11 mouse cellular contexts compared by ENCODE assay signal in the genomic region with DNA sequence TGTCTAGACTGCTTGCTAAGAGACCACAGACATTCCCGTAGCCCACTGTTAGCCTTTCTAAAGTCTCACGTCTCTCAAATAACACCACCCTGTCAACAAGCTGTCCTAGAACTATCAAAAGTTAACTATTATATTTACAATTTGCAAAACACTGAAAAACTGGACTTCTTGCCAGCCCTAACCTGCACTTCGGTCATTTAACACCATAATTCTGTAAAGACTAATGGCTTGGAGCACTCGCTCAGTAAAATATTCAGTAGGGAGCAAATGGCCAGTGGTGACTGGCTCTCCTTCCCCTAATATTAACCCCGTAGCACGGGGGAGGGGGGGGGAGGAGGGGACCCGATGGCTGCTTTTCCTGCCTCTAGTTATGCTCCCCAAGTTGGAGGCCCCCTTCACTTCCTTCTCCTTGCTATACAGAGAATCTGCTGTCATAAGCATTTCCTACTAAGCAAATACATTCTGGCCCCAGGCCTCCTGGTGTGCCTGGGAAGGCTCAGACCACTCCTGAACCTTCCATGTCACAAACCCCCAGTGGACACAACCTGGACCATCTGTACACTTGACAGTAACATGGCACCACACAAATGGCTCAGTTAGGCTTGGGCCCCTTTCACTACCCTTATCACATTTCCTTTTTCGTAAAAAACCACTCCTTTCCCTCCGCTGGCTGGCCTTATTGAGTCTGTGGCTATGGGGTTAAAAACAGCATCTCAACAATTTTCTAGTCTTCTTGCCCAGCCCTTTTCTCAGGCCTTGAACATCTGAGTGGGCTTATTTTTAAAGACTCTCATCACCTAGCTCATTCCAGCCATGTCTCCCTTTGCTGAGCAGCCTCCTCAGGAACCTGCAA. TPM values are rescaled to one million over a fixed set of nuclear protein-coding genes. Genes with fewer than 3 reads are reported as not detected.
A peak's percentile ranks its signal among the peaks of the same experiment; 100 is the strongest.
DNase-seq lines count a peak whose midpoint lies in the region; ATAC-seq and TF ChIP-seq lines count a peak whose summit lies in the region.
"Had no signal": no experiment of that assay in that cellular context is flagged by ENCODE, and none has a peak within 500 bp of the region (broad histone marks: within the 10 kb centered on the region; RNA-seq: fewer than 3 reads in every experiment).

No protein-coding gene starts in this region.

- no peak overlapping the region; the same call in 1 of the 2 replicates for H3K4me3 ChIP-seq in hindbrain, embryonic 12.5 days
- H3K4me3 ChIP-seq in hindbrain, embryonic 11.5 days (ENCODE audit: low read depth, low read length), result no peak overlapping the region
- H3K4me3 ChIP-seq in MEL (ENCODE audit: control insufficient read depth in 1 of 2, insufficient read depth in 1 of 2, low read depth in 2 of 2, low read length in 2 of 2), result peak overlapping the region in 1 of 2 experiments; percentile 16; a peak in 3 of 4 replicates
- H3K4me3 ChIP-seq in hindbrain, embryonic 14.5 days (replicated peaks; ENCODE audit: low read length), result no peak overlapping the region
- H3K4me3 ChIP-seq in macrophage (ENCODE audit: inconsistent target), result no peak overlapping the region

- peaks cover 24% of the 10 kb centered on the region for H3K36me3 ChIP-seq in hindbrain, embryonic 12.5 days
- no peaks in the 10 kb centered on the region for H3K36me3 ChIP-seq in hindbrain, embryonic 11.5 days (ENCODE audit: control insufficient read depth, insufficient read depth, low read length)
- H3K36me3 ChIP-seq in MEL (ENCODE audit: control insufficient read depth in 1 of 2, insufficient read depth in 2 of 2, low read length in 2 of 2) (peaks cover 7 to 61% of the 10 kb centered on the region in 2 experiments; a peak in 3 of 4 replicates), macrophage (ENCODE audit: inconsistent target) (peaks cover 25% of the 10 kb centered on the region)
- 0 out of 2 replicates have a peak, but pooled peaks cover 9% of the 10 kb centered on the region for H3K36me3 ChIP-seq in hindbrain, embryonic 14.5 days (replicated peaks; ENCODE audit: control insufficient read depth, insufficient read depth)

- 0 out of 2 replicates have a peak overlapping the region, but pooled peaks have one; percentile 4 for H3K27ac ChIP-seq in hindbrain, embryonic 12.5 days
- H3K27ac ChIP-seq in hindbrain, embryonic 11.5 days (ENCODE audit: low read depth, low read length), result no peak overlapping the region
- H3K27ac ChIP-seq in MEL (ENCODE audit: control insufficient read depth, low read depth, low read length) (peak overlapping the region; percentile 89), macrophage (peak overlapping the region; percentile 92)
- H3K27ac ChIP-seq in hindbrain, embryonic 14.5 days, result no peak overlapping the region

- no peaks in the 10 kb centered on the region for H3K27me3 ChIP-seq in hindbrain, embryonic 12.5 days
- H3K27me3 ChIP-seq in hindbrain, embryonic 11.5 days (ENCODE audit: control insufficient read depth, insufficient read depth, low read length), result no peaks in the 10 kb centered on the region
- no peaks in the 10 kb centered on the region for H3K27me3 ChIP-seq in MEL (ENCODE audit: control insufficient read depth in 1 of 2, insufficient read depth in 2 of 2, low read length in 2 of 2)
- no peaks in the 10 kb centered on the region for H3K27me3 ChIP-seq in hindbrain, embryonic 14.5 days (ENCODE audit: control insufficient read depth, insufficient read depth, low read length)
- H3K27me3 ChIP-seq: Patski had no signal

- no peak overlapping the region; the same call in 1 of the 2 replicates for H3K4me2 ChIP-seq in hindbrain, embryonic 12.5 days (replicated peaks)
- no peak overlapping the region for H3K4me2 ChIP-seq in hindbrain, embryonic 11.5 days (replicated peaks; ENCODE audit: low read depth, low read length)
- peak overlapping the region; percentile 30 for H3K4me2 ChIP-seq in hindbrain, embryonic 14.5 days (replicated peaks)

- H3K4me1 ChIP-seq in hindbrain, embryonic 12.5 days, result peaks cover 80% of the 10 kb centered on the region
- H3K4me1 ChIP-seq in hindbrain, embryonic 11.5 days (replicated peaks; ENCODE audit: control insufficient read depth, insufficient read depth, low read length), result peaks cover 20% of the 10 kb centered on the region
- H3K4me1 ChIP-seq in MEL (ENCODE audit: control insufficient read depth in 1 of 2, insufficient read depth in 2 of 2, low read length in 2 of 2), result peaks cover 16 to 58% of the 10 kb centered on the region in 2 experiments
- peaks cover 75% of the 10 kb centered on the region for H3K4me1 ChIP-seq in hindbrain, embryonic 14.5 days (replicated peaks; ENCODE audit: control insufficient read depth, insufficient read depth, low read length)

- TF ChIP-seq EP300 in MEL (IDR thresholded peaks at IDR 0.05; ENCODE audit: low read depth in 1 of 2, low read length in 2 of 2), result peak; percentile 43 to 44; a peak in 1 of 4 replicates

- 65% methylated on average over 9 of the region's 9 CpGs for WGBS in hindbrain, embryonic 12.5 days
- 72% methylated on average over 9 of the region's 9 CpGs for WGBS in hindbrain, embryonic 11.5 days
- WGBS in hindbrain, embryonic 14.5 days, result 74% methylated on average over 9 of the region's 9 CpGs
- WGBS in macrophage (ENCODE audit: missing documents), result 36% methylated on average over 9 of the region's 9 CpGs

- H3K9me3 ChIP-seq in hindbrain, embryonic 12.5 days (replicated peaks), result no peaks in the 10 kb centered on the region
- H3K9me3 ChIP-seq in hindbrain, embryonic 11.5 days (ENCODE audit: control insufficient read depth, low read length), result no peaks in the 10 kb centered on the region
- H3K9me3 ChIP-seq in MEL (replicated peaks; ENCODE audit: insufficient read depth, low read length), result no peaks in the 10 kb centered on the region
- no peaks in the 10 kb centered on the region for H3K9me3 ChIP-seq in hindbrain, embryonic 14.5 days (ENCODE audit: control insufficient read depth, low read length)

- ATAC-seq in hindbrain, embryonic 12.5 days (ENCODE audit: low FRiP score), result no peak
- ATAC-seq in hindbrain, embryonic 11.5 days (ENCODE audit: low FRiP score), result no peak
- ATAC-seq in hindbrain, embryonic 14.5 days (ENCODE audit: low FRiP score), result no peak
- ATAC-seq: Patski had no signal

- TF ChIP-seq RAD21 in MEL (IDR thresholded peaks at IDR 0.05; ENCODE audit: low read depth, low read length), result no peak

- peak in 1 of 2 experiments; percentile 35; a peak in 1 of 4 replicates for TF ChIP-seq POLR2A in MEL (IDR thresholded peaks at IDR 0.05; ENCODE audit: control insufficient read depth in 1 of 2, insufficient read depth in 1 of 2, low read depth in 1 of 2, low read length in 2 of 2, poor library complexity in 1 of 2)

- no peak for TF ChIP-seq CTCF in MEL (IDR thresholded peaks at IDR 0.05 in 2 of 3, conservative IDR thresholded peaks at IDR 0.05 in 1 of 3; ENCODE audit: control insufficient read depth in 1 of 3, insufficient read depth in 1 of 3, low read depth in 2 of 3, low read length in 3 of 3, poor library complexity in 1 of 3, severe bottlenecking in 1 of 3)

- H3K9ac ChIP-seq in hindbrain, embryonic 12.5 days, result 0 out of 2 replicates have a peak overlapping the region, but pooled peaks have one; percentile 8
- no peak overlapping the region for H3K9ac ChIP-seq in hindbrain, embryonic 11.5 days (ENCODE audit: low read depth, low read length)
- peak overlapping the region; percentile 43 for H3K9ac ChIP-seq in MEL (ENCODE audit: control insufficient read depth, low read depth, low read length, poor library complexity, severe bottlenecking)
- H3K9ac ChIP-seq in hindbrain, embryonic 14.5 days, result no peak overlapping the region

- H3K79me2 ChIP-seq in MEL (ENCODE audit: control insufficient read depth, insufficient read depth, low read length, poor library complexity) (peaks cover 85% of the 10 kb centered on the region), macrophage (ENCODE audit: inconsistent target) (peaks cover 100% of the 10 kb centered on the region)

- no peak for DNase-seq in hindbrain, embryonic 11.5 days (ENCODE audit: low spot score)
- peak; percentile 68 for DNase-seq in MEL (ENCODE audit: low read depth, low spot score)
- no peak for DNase-seq in hindbrain, embryonic 14.5 days (ENCODE audit: low spot score)
- DNase-seq in Muller cell, postnatal 12 days (ENCODE audit: inconsistent ontology term), result no peak
- no peak for DNase-seq in cerebellum, adult 18-20 months
- DNase-seq in urinary bladder, postnatal 10 days (ENCODE audit: low spot score), result no peak
- DNase-seq: cerebellum, adult 9-10 months; layer of hippocampus, adult 9-11 months had no signal

TF ChIP-seq in MEL, 35 proteins besides CTCF, POLR2A, EP300 and RAD21 (continues in another document):
- TF ChIP-seq SMC3 (IDR thresholded peaks at IDR 0.05; ENCODE audit: low read depth, low read length), result no peak
- no peak for TF ChIP-seq USF1 (IDR thresholded peaks at IDR 0.05; ENCODE audit: low read depth, low read length)
- TF ChIP-seq MYC (IDR thresholded peaks at IDR 0.05; ENCODE audit: low read depth, low read length), result no peak
- no peak for TF ChIP-seq TAL1 (IDR thresholded peaks at IDR 0.05; ENCODE audit: low read length)

RNA-seq across cellular contexts. Expression of a gene that starts 8.2 kb away (rescaled TPM):
- 63.3 and 63.9 TPM in 2 replicates for polyA plus RNA-seq in hindbrain, embryonic 12.5 days (2016; fragmentation: Nextera tagmentation; extraction: Ambion mirVana)
- 45.3 and 55.6 TPM in 2 replicates for polyA plus RNA-seq in hindbrain, embryonic 11.5 days (2014; fragmentation: Nextera tagmentation; extraction: Ambion mirVana)
- 11.0 and 11.6 TPM in 2 replicates for total RNA-seq in MEL (2012; rRNA removed)
- 10 to 100 TPM; 22.9 to 35.3 TPM for polyA plus RNA-seq in MEL (2012; ENCODE audit: insufficient read depth in 1 of 2, insufficient read length in 2 of 2, low read depth in 1 of 2, low replicate concordance in 2 of 2, missing spikeins in 1 of 2)
- 43.6 and 52.2 TPM in 2 replicates for polyA plus RNA-seq in hindbrain, embryonic 14.5 days (2014; fragmentation: Nextera tagmentation; extraction: Ambion mirVana)
- total RNA-seq in macrophage (2018; cell fraction: chromatin; rRNA removed), result 100 to 1,000 TPM; 104 to 576 (median 356) TPM
- total RNA-seq in macrophage (2018; cell fraction: cytosol; rRNA removed), result 10 to 100 TPM; 15.7 to 66.9 (median 36.1) TPM
- 100 to 1,000 TPM in 20 of 26 experiments, 10 to 100 TPM in 6; 62.0 to 363 (median 169) TPM for total RNA-seq in macrophage (2018; cell fraction: nucleus; rRNA removed)
- 13.9 to 21.1 TPM (median 19.1 TPM) in 3 replicates for polyA plus RNA-seq in macrophage (2018)

RNA-seq across cellular contexts. Expression of a gene that starts 56.1 kb away (rescaled TPM):
- polyA plus RNA-seq in hindbrain, embryonic 12.5 days (2016; fragmentation: Nextera tagmentation; extraction: Ambion mirVana), result 64.3 and 64.5 TPM in 2 replicates
- polyA plus RNA-seq in hindbrain, embryonic 11.5 days (2014; fragmentation: Nextera tagmentation; extraction: Ambion mirVana), result 57.0 and 65.7 TPM in 2 replicates
- 12.6 and 13.4 TPM in 2 replicates for total RNA-seq in MEL (2012; rRNA removed)
- polyA plus RNA-seq in MEL (2012; ENCODE audit: insufficient read depth in 1 of 2, insufficient read length in 2 of 2, low read depth in 1 of 2, low replicate concordance in 2 of 2, missing spikeins in 1 of 2) (10 to 100 TPM in 1 of 2 experiments, not detected in 1; 21.0 TPM), macrophage (2018) (30.7 to 54.0 TPM (median 30.9 TPM) in 3 replicates)
- polyA plus RNA-seq in hindbrain, embryonic 14.5 days (2014; fragmentation: Nextera tagmentation; extraction: Ambion mirVana), result 68.8 and 69.2 TPM in 2 replicates
- 100 to 1,000 TPM in 3 of 26 experiments, 10 to 100 TPM in 20, 1 to 10 TPM in 3; 8.4 to 129 (median 57.6) TPM for total RNA-seq in macrophage (2018; cell fraction: chromatin; rRNA removed)
- total RNA-seq in macrophage (2018; cell fraction: cytosol; rRNA removed), result 10 to 100 TPM; 15.6 to 42.6 (median 32.2) TPM
- 10 to 100 TPM in 25 of 26 experiments, 1 to 10 TPM in 1; 7.9 to 98.5 (median 32.1) TPM for total RNA-seq in macrophage (2018; cell fraction: nucleus; rRNA removed)

Comparison
In these comparisons a context has a peak if more than half of its experiments do, and no peak if none do; other contexts are left out.
1. H3K27ac ChIP-seq: peak in hindbrain, embryonic 12.5 days (single experiment), MEL (single experiment) and macrophage (single experiment); none in hindbrain, embryonic 11.5 days (single experiment) and hindbrain, embryonic 14.5 days (single experiment).
2. H3K9ac ChIP-seq: peak in hindbrain, embryonic 12.5 days (single experiment) and MEL (single experiment); none in hindbrain, embryonic 11.5 days (single experiment) and hindbrain, embryonic 14.5 days (single experiment).